Mouse (Mus musculus) erythroblast, embryonic 14.5 days (primary cell): ENCODE data around the gene Rab5b.

Experiments used
- GATA1 ChIP-seq: IDR thresholded peaks from 2 replicates; pipeline ENCODE4 v1.6.1; 2012; ENCODE audit warnings: low read length, inconsistent platforms, mixed read lengths
- TAL1 ChIP-seq: IDR thresholded peaks from 3 replicates; pipeline ENCODE4 v1.6.1; 2012; ENCODE audit warnings: low read length, inconsistent platforms, mixed read lengths

GRCm38 (mm10) chr10:128743235-128743634, 47.2 kb upstream of the Rab5b start:
- TF ChIP-seq TAL1 = no peak
- no peak for TF ChIP-seq GATA1
